Mouse (Mus musculus): Measurements from ENCODE around the gene Zc3h7b. TPM values are rescaled to one million over a fixed set of nuclear protein-coding genes. Genes with fewer than 3 reads are reported as not detected.

Gene Zc3h7b
- polyA plus RNA-seq, 1 experiment: 18.8 TPM

DNA sequence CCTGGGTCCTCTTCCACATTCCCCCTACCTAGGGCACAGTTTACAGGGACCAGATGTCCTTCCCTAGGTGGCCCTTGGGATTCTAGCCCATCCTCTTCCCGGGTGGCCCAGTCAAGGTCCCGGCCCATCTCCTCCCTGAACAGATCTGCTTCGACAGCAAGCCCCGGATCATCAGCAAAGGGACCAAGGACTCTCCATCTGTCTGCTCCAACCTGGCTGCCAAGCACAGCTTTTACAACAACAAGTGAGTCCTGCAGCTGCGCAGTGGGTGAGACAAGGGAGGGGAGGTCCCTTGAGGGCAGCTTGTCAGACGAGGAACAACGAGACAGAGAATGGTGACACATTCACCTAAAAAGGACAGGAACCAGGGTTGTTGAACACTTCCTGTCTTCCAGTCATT is 37.0 kb downstream of the Zc3h7b start:
- WGBS: 73% methylated on average over 7 of the region's 7 CpGs
- Histone ChIP-seq H3K4me3 (ENCODE audit: extremely low read depth, insufficient read depth, insufficient read length) (no peak overlapping the region), H3K4me1 (ENCODE audit: control insufficient read depth, insufficient read depth, insufficient read length) (no peaks in the 10 kb centered on the region), H3K27ac (ENCODE audit: insufficient read depth, low read length) (no peak overlapping the region), H3K36me3 (ENCODE audit: control insufficient read depth, insufficient read depth, low read length) (peaks cover 32% of the 10 kb centered on the region), H3K27me3 (ENCODE audit: control insufficient read depth, insufficient read depth, low read length) (no peaks in the 10 kb centered on the region)
- TF ChIP-seq POLR2A (IDR thresholded peaks at IDR 0.05; ENCODE audit: low read depth, low read length) (no peak), CTCF (IDR thresholded peaks at IDR 0.05; ENCODE audit: extremely low read depth, insufficient read depth, insufficient read length, insufficient replicate concordance) (no peak)
- peak in 1 of 2 experiments; percentile 66 for DNase-seq (ENCODE audit: low read depth in 1 of 2, low spot score in 2 of 2)

DNA sequence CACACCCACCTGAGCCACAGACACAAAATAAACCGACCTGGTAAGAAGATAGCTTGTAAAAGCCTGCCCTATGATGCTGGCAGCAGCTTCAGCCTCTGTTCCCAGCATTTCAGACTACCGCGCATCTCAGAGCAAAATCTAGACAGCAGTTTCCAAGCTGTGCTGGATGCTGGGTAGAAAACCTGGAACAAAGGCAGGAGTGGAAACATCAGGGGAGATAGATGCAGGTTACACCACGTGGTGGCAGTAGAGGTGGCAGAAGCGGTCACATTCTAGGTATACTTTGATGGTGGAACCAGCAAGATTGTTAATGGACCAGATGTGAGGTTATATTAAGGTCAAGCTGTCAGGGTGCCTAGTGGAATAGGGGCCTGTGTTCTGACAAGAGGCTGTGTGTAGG is 39.9 kb downstream of the Zc3h7b start:
- H3K36me3 ChIP-seq (ENCODE audit: control insufficient read depth, insufficient read depth, low read length): peaks cover 16% of the 10 kb centered on the region
- no peak overlapping the region for H3K4me3 ChIP-seq (ENCODE audit: extremely low read depth, insufficient read depth, insufficient read length)
- 87% methylated on average over 5 of the region's 5 CpGs for WGBS
- no peaks in the 10 kb centered on the region for H3K27me3 ChIP-seq (ENCODE audit: control insufficient read depth, insufficient read depth, low read length)
- no peaks in the 10 kb centered on the region for H3K4me1 ChIP-seq (ENCODE audit: control insufficient read depth, insufficient read depth, insufficient read length)
- H3K27ac ChIP-seq (ENCODE audit: insufficient read depth, low read length): no peak overlapping the region
- no peak for DNase-seq (ENCODE audit: low read depth in 1 of 2, low spot score in 2 of 2)
- TF ChIP-seq CTCF (IDR thresholded peaks at IDR 0.05; ENCODE audit: extremely low read depth, insufficient read depth, insufficient read length, insufficient replicate concordance) (no peak), POLR2A (IDR thresholded peaks at IDR 0.05; ENCODE audit: low read depth, low read length) (no peak)

DNA sequence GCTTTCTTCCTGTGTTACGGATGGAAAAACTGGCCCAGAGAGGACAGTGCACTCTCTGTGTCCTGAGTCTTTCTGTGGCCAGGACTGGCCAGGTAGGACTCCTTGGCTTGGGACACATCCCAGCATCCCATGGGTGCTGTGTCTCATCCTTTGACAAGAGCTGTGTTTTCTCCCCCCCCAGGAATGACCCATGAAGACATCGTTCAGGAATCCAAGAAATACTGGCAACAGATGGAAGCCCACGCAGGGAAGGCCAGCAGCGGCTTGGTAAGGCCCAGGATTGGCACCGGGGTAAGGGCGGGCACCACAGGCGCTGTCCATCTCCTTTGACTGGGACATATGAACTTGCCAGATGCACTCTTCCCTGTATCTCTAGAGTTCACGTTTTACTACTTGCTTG is 40.8 kb downstream of the Zc3h7b start:
- WGBS: 95% methylated on average over 8 of the region's 8 CpGs
- DNase-seq (ENCODE audit: low read depth in 1 of 2, low spot score in 2 of 2): no peak
- Histone ChIP-seq H3K36me3 (ENCODE audit: control insufficient read depth, insufficient read depth, low read length) (peaks cover 14% of the 10 kb centered on the region), H3K4me1 (ENCODE audit: control insufficient read depth, insufficient read depth, insufficient read length) (no peaks in the 10 kb centered on the region), H3K27ac (ENCODE audit: insufficient read depth, low read length) (no peak overlapping the region), H3K4me3 (ENCODE audit: extremely low read depth, insufficient read depth, insufficient read length) (no peak overlapping the region), H3K27me3 (ENCODE audit: control insufficient read depth, insufficient read depth, low read length) (no peaks in the 10 kb centered on the region)
- TF ChIP-seq CTCF (IDR thresholded peaks at IDR 0.05; ENCODE audit: extremely low read depth, insufficient read depth, insufficient read length, insufficient replicate concordance): no peak
- TF ChIP-seq POLR2A (IDR thresholded peaks at IDR 0.05; ENCODE audit: low read depth, low read length): no peak

DNA sequence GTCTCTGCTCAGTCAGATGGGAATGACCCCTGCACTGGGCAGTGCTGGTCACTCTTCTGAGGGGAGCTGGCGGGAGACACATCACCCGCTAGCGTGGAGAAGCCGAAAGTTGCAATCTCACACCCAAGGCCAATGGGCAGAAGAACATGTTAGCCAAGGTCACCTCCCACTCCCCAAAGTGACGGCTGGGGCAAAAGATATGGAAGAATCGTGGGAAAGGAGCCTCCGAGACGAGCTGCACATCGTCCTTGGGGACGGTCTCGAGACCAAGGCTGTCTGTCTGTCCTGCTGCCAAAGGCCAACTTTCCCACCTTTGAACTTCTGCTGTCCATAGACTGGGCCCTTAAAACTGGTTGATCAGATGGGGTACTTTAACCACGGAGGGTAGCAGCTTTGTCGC is 42.7 kb downstream of the Zc3h7b start:
- peaks cover 11% of the 10 kb centered on the region for H3K36me3 ChIP-seq (ENCODE audit: control insufficient read depth, insufficient read depth, low read length)
- H3K4me1 ChIP-seq (ENCODE audit: control insufficient read depth, insufficient read depth, insufficient read length): no peaks in the 10 kb centered on the region
- WGBS: 97% methylated on average over 13 of the region's 13 CpGs
- no peak for DNase-seq (ENCODE audit: low read depth in 1 of 2, low spot score in 2 of 2)
- no peak overlapping the region for H3K4me3 ChIP-seq (ENCODE audit: extremely low read depth, insufficient read depth, insufficient read length)
- H3K27me3 ChIP-seq (ENCODE audit: control insufficient read depth, insufficient read depth, low read length): no peaks in the 10 kb centered on the region
- TF ChIP-seq POLR2A (IDR thresholded peaks at IDR 0.05; ENCODE audit: low read depth, low read length) (no peak), CTCF (IDR thresholded peaks at IDR 0.05; ENCODE audit: extremely low read depth, insufficient read depth, insufficient read length, insufficient replicate concordance) (no peak)
- H3K27ac ChIP-seq (ENCODE audit: insufficient read depth, low read length): no peak overlapping the region

DNA sequence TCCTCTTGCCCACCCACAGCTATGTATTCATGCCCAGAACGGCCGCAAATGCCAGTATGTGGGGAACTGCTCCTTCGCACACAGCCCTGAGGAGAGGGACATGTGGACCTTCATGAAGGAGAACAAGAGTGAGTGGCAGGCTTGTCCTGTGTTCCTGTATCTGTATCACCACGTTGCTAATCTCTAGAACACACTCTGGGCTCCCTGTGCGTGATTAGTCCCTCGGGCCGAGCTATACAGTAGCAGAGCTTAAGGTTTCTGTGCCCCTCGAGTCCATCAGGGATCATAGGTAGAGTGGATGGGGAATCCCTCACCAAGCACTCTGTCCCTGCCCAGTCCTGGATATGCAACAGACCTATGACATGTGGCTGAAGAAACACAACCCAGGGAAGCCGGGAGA is 47.6 kb downstream of the Zc3h7b start:
- H3K4me3 ChIP-seq (ENCODE audit: extremely low read depth, insufficient read depth, insufficient read length): no peak overlapping the region
- H3K27ac ChIP-seq (ENCODE audit: insufficient read depth, low read length): no peak overlapping the region
- H3K36me3 ChIP-seq (ENCODE audit: control insufficient read depth, insufficient read depth, low read length): peaks cover 9% of the 10 kb centered on the region
- no peak for DNase-seq (ENCODE audit: low read depth in 1 of 2, low spot score in 2 of 2)
- no peak for TF ChIP-seq POLR2A (IDR thresholded peaks at IDR 0.05; ENCODE audit: low read depth, low read length)
- no peak for TF ChIP-seq CTCF (IDR thresholded peaks at IDR 0.05; ENCODE audit: extremely low read depth, insufficient read depth, insufficient read length, insufficient replicate concordance)
- no peaks in the 10 kb centered on the region for H3K27me3 ChIP-seq (ENCODE audit: control insufficient read depth, insufficient read depth, low read length)
- no peaks in the 10 kb centered on the region for H3K4me1 ChIP-seq (ENCODE audit: control insufficient read depth, insufficient read depth, insufficient read length)
- 91% methylated on average over 9 of the region's 9 CpGs for WGBS

DNA sequence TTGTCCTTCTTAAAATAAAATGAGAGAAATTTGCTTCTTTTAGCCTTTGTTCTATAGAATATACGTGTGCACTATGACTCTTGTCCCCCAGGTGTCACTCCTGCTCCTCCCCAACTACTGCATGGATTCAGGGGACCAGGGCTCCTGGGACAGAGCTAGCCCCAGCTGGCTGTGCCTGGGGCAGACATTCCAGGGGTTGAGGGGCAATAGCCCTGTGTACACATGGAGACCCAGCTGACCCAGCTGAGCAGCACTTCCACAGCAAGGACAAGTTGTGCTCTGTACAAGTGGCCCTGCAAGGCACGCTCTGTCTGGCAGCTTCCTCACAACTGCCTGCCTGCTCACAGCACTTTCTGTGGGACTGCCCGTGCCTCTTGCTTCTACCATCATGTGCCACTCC is 51.4 kb downstream of the Zc3h7b start:
- no peak for DNase-seq (ENCODE audit: low read depth in 1 of 2, low spot score in 2 of 2)
- H3K36me3 ChIP-seq (ENCODE audit: control insufficient read depth, insufficient read depth, low read length): peaks cover 9% of the 10 kb centered on the region
- H3K4me1 ChIP-seq (ENCODE audit: control insufficient read depth, insufficient read depth, insufficient read length): no peaks in the 10 kb centered on the region
- no peak overlapping the region for H3K4me3 ChIP-seq (ENCODE audit: extremely low read depth, insufficient read depth, insufficient read length)
- H3K27me3 ChIP-seq (ENCODE audit: control insufficient read depth, insufficient read depth, low read length): no peaks in the 10 kb centered on the region
- 83% methylated on average over 3 of the region's 3 CpGs for WGBS
- H3K27ac ChIP-seq (ENCODE audit: insufficient read depth, low read length): no peak overlapping the region
- TF ChIP-seq POLR2A (IDR thresholded peaks at IDR 0.05; ENCODE audit: low read depth, low read length) (no peak), CTCF (IDR thresholded peaks at IDR 0.05; ENCODE audit: extremely low read depth, insufficient read depth, insufficient read length, insufficient replicate concordance) (no peak)

DNA sequence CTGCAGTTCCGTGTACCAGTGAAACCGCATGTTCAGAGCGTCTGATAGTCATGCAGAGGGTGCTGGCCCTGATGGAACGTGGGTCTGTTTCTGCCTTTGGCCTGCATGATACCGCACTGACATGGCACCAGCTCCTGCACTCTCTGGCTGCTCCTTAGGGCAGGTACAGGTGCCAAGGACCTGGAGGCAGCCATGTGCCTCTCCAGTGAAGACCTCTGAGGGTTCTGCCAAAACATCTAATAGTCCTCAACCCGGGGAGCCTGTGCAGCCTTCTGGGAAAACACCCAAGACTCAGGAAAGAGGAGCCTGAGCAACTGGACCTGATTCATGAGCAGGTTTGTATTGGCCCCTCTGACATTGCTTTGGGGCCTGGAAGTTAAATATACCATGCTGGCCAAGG is 53.0 kb downstream of the Zc3h7b start:
- Histone ChIP-seq H3K36me3 (ENCODE audit: control insufficient read depth, insufficient read depth, low read length) (peaks cover 7% of the 10 kb centered on the region), H3K27ac (ENCODE audit: insufficient read depth, low read length) (no peak overlapping the region), H3K4me3 (ENCODE audit: extremely low read depth, insufficient read depth, insufficient read length) (no peak overlapping the region), H3K4me1 (ENCODE audit: control insufficient read depth, insufficient read depth, insufficient read length) (peaks cover 8% of the 10 kb centered on the region), H3K27me3 (ENCODE audit: control insufficient read depth, insufficient read depth, low read length) (no peaks in the 10 kb centered on the region)
- TF ChIP-seq POLR2A (IDR thresholded peaks at IDR 0.05; ENCODE audit: low read depth, low read length) (no peak), CTCF (IDR thresholded peaks at IDR 0.05; ENCODE audit: extremely low read depth, insufficient read depth, insufficient read length, insufficient replicate concordance) (no peak)
- 93% methylated on average over 6 of the region's 6 CpGs for WGBS
- DNase-seq (ENCODE audit: low read depth in 1 of 2, low spot score in 2 of 2): no peak

Measured in spleen, adult 2 months (tissue).